Mouse (Mus musculus) R1 (cell line): ENCODE data around the gene Rara.
"Not testable (repeated sequence)": the region's sequence is repeated elsewhere in the genome, so short reads cannot be mapped to it uniquely, and the experiment has no call there.

ENCODE experiments used
- DNase-seq: peaks from one replicate; pipeline ENCODE4 v3.0.0-alpha.2; 2018; ENCODE audit warnings: low read depth, low spot score

Rara gene

DNA sequence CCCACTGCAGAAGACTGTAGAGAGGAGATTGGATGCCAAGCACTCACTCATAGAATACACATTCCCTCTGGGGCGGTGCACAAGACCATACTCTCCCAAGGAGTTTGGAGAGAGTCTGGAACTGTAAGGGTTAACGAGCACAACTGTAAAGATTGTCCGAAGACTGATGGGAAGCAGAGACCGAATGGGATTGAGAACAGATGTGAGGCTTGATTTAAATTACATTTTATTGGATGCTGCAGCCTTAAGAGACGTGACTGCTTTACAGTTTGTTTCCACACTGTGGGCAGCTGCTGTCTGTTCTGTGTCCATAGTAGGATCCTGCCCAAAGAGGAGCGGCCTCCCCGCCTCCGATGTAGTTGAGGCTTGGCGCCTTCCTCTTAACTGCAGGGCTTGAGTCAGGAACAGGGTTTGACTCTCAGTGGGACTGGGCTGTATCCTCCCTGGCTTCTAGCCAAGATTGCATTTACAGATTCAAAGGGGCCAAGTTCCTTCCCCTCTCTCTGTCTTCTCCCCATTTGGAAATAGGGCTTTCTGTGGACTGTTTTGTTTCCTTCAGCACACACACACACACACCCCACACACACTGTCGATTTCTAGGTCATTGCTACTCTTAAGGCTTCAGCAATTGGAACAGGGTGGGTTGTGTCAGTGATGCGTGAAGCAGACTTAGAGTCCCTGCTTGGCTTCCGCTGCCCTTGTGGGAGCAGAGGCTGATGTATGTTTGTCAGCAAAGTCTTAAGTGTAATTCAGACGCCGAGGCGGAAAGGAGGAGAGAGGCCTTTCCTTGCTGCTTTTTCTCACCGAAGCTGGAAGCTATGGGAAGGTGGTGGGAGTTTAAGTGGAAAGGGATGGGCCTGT is 4.5 kb upstream of the Rara start:
- DNase-seq = not testable (repeated sequence)

DNA sequence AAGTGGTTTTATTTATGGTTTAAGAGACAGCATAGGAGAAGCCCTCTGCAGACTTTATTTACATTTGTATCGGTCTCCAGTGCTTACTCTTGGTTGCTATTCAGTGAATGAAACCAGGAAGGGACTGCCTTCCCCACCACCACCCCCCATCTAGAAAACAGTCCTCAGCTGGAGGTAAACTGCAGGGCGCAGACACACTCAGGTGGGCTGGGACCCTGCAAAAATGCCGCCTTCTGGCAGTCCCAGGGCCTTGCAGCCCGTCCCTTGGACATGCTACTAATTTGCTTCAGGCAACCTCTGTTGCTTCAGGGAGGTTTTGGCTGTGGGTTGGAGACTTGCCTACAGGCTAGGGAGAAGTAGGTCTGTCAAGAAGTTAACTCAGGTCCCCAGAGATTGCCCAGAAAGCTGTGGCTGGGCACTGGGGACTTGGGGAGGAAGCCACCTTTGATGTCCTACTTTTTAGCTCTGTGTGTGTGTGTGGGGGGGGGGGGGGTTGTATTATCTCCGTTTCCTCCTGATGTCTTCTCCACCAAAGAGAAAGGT is 2.9 kb upstream of the Rara start:
- no peak for DNase-seq

DNA sequence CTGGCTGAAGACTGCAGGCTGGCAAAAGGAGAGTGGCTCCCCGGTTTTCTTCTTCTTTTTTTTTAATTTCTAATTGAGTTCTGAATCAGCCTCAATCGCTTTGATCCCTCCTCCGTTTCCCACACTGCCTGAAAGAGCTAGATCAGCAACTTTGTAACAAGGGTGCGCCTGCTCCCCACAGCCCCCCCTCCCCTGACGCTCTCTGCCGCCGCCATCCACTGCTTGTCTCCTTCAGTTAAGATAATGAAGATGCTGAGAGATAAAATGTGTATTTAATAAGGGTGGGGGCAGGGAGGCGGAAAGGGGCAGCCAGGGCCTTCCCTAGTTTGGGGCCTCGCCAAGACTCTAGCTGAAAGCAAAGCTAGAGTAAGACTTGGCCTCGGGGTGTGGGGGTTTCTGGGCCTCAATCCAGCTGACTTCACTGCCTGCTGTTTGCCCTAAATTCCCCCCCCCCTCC is 2.3 kb upstream of the Rara start:
- no peak for DNase-seq

DNA sequence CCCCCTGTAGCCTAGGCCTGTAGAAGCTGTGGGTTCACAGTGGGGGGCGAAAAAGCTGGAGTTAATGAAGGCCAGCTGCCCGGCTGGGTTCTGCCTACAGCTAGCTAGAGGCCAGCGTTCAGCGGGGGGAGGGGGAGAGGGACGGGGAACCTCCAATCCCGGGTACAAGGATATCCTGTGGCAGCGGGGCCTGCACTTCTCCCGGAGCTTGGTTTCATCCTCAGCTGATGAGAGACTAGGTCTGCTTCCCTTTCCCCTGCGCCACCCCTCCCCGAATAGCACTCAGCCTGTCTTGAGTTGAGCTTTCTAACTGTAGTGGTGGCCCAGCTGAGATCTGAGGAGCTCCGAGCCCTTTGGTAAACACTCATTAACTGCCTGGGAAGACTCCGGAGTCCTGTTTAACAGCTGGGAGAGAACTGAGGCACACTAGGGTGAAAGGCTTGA is 1.7 kb upstream of the Rara start:
- peak; percentile 62 for DNase-seq

DNA sequence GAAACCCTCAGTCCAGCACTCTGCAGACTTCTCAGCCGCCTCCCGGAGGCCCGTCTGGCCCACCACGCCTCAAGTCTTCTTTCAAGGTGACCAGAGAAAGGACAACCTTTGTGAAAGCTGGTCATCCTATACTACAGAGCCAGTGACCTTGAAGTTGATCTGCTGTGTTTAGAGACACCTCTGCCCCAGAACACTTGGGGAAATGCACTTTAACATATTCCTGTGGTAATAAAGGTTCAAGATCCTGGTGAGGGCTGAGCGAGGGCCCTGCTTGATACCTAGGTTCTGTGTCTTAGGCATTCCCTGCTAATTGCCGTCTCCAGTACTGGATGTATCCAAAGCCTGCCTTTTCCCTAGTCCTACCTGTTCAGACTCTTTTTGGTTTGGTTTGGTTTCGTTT is 1.1 kb upstream of the Rara start:
- no peak for DNase-seq

DNA sequence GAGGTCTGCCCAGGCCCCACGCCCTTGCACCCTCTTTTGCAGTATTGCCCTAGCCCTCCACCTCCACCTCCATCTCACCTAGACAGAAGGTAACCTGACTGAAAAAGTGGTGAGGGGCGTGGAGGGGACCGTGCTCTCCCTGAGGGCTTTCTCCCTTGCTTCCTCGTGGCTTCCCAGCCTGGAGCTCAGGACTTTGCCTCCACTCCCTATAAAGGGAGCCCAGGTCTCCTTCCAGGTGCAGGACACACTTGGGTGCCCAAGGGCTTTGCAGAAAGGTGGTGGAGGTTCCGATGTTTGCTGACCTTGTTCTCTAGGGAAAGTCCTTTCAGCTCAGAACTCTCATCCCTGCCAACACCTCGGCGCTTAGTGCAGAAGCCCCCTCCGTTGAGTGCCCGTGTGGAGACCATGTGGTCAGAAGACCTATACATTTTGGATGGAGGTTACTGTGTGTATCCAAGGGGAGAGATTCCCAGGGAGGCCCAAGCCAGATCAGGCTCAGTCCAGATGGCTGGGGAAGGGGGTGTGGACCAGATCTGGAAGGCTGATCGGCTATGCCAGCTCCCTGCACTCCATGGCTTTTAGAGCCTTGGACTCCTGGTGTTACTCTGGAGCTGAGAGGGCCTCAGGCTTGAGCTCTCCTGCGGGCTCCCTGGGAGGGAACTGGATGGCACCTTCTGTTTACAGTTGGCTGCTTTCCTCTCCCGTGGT is 722 bp downstream of the Rara start:
- DNase-seq = no peak

DNA sequence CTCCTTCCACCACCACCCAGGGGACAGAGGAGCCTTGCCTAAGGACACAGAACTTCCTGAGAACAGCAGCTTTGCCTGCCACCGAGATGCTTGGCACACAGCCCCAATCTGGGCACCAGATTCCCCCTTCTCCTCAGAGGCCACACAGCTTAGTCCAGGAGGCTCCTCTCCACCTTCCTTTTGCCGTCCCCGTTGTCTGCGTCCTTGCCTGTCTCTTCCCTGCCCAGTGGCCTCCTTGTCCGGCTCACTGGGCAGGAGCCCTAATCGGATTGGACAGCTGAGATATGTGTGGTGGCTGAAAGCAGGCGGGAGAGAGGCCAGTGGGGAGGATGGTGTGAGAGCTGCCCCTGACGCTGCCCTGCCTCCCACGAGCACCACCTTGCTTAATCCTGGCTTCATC is 1.9 kb downstream of the Rara start:
- DNase-seq = no peak

DNA sequence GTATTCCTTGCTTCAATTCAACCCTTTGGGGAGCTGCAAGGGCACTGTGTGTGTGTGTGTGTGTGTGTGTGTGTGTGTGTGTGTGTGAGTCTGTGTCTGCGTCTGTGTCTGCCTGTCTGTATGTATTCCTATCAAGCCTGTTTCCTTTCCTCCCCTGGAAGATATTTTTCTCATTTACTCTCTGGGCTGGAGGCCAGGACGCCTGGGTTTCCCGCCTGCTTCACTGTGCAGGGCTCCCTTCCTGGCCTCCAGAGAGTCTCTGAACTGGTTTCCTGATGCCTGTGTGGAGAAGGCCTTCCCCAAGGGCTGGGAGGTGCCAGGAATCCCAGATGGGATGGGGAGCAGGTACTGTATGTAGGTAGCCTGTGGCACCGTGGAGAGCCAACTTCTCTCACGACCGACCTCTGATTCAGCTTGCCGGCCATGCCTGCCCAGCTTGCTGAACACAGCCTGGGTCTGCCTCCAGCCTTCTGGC is 2.5 kb downstream of the Rara start:
- DNase-seq = no peak

DNA sequence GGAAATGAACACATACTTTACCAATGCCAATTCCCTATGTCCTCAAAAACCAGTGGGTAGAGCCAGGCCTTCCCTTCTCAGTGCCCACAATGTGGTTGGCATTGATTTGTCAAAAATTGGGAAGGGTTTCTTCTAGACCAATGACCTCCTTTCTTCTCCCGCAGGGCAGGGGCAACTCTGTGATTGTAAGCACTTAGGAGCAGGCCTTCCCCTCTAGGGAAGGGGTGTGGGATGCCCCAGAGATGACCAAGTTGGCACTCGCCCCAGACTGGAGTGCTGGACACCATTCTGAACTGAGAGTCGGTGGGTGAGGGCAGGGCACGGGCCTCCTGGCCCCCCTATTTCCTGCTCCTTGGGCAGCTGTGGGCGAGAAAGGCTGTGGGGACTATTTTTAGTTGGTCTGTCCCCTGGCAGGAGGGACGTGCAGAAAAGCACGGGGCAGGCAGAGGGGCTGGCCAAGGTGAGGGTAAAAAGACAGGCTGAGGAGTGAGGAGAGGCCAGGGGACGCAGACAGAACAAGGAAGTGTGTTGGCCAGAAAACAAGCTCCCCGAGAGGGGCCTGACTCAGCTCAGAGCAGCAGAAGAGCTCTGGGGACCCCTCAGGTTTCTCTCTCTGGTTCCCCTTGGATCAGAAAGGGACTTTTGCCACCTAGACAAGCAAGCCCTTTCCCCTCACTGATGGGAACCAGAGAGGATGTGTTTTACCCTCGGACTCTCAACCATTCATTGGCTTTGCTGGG is 3.3 kb downstream of the Rara start:
- DNase-seq = no peak

DNA sequence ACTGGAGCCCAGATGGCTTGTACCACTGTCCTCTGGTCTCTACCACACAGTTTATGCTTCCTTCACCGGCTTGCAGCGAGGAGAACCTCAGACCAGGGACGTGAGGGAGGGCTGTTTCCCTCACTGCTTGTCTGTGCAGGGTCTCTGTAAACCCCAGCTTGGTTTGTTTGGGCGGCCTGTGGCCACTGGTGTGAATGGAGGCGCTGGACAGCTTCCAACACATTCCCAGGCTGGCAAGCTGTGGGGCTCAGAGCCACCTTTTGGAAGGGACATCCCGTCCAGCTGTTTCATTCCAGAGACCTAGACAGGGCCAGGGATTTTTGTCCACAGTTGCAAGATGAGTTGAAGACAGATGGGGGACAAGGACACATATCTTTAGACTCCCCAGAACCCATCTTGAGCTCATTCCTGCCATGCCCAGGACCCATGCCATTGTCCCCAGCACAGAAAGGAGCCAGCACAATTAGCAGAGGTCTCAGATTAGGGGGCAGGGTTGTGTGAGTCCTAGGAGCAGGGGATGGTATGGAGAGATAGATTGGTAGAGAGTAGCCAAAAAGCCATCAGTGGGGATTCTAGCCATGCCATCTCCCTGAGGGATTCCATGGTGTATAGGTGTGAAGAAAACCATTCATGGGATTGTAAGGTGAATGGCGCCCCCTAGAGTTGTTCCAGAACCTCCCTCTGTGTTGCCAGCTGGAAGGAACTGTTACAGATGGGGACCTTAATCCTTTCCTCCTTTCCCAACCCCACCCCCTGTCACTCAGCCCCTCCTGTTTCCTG is 4.1 kb downstream of the Rara start:
- no peak for DNase-seq

DNA sequence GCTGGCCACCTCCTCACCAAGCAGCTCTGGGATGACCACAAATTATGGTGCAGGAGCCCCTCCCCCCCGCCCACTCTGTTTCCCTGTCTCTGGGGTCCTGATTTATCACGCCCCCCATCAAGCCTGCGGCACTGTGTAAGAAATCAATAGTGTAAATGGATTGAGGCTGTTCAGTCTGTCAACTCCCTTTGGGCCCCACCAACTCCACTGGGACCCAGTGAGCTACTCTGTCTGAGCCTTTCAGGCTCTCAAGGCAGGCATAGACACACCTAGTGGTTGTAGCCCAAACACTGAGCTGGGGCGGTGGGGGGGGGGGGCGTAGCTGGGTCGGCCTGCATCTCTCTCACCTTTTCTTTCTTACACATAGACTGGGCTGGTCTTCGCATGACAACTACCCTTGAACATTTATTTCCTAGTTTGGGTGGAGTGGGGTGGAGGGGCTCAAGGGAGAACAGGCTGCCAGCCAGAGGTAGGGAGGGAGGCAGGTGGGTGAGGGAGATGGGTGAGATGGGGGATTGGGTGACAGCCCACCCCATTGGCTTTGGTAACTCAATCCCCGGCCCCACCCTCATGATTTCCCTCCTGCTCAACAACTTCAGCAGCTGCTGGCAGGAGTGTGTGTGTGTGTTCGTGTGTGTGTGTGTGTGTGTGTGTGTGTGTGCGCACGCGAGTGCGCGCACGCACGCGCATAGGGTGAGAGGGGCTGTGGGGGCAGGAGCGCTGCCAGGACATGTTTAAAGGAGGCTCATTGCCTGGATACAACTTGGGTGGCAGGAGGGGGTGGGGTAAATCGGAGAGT is 4.9 kb downstream of the Rara start:
- peak; percentile 45 for DNase-seq

DNA sequence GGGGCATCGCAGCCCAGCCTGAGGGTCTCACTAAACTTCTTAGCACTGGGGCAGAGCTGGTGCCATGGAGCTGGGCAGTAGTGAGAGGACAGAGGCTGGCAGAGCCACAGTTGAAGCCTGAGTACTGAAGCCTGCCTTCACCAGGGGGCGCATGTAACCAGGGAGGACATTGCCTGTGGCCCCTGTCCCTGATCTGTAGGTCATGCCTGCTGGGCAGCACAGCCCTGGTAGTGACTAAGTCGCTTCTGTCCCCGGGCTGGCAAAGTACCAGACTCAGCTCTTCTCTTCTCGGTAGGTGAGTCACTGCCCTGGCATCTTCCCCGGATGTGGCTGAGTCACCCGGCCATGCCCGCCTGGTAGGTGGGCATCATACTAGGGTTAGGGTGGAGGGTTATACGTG is 5.5 kb downstream of the Rara start:
- DNase-seq = no peak

DNA sequence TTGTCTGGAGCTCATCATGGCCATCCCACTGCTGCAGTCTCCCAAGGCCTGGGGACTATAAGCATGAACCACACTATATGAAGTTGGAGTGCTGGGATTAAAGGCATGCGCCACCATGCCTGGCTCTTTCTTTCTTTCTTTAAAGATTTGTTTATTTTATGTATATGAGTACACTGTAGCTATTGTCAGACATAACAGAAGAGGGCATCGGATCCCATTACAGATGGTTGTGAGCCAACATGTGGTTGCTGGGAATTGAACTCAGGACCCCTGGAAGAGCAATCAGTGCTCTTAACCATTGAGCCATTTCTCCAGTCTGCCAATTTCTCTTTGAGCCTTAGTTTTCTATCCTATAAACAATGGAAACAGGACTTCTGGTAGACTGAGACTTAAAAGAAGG is 6.2 kb downstream of the Rara start:
- DNase-seq = not testable (repeated sequence)

DNA sequence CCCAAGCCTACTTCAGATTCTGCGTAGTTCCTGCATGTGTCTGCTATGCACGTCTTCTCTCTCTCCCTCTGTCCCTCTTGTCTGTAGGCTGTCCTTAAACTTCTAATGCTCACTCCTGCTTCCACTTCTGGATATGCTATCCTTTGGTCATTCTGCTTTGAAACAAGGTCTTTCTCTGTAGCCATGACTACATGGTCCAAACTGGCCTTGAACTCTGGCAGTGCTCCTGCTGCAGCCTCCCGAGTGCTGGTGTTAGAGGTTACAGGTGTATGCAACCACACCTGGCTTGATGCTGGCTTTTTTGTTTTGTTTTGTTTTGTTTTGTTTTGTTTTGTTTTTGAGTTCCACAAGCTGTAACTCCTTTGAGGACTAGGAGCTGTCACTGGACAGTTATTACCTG is 6.7 kb downstream of the Rara start:
- DNase-seq = no peak

DNA sequence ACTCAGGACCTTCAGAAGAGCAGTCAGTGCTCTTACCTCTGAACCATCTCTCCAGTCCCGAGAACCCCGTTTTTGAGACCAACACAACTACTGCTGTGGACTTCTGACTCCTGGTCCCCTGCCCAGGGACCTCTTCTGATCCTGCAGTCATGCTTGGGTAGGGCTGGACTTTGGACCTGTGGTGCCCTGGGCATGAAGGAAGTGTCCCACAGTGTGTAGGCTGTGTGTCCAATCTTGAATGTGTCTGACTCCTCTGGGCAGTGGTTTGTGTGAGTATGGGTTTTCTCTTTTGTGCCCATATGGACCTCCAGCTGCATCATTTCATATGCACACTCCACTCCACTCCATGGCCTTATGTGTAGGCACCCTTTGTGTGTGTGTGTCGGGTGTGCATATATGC is 7.5 kb downstream of the Rara start:
- DNase-seq = no peak

DNA sequence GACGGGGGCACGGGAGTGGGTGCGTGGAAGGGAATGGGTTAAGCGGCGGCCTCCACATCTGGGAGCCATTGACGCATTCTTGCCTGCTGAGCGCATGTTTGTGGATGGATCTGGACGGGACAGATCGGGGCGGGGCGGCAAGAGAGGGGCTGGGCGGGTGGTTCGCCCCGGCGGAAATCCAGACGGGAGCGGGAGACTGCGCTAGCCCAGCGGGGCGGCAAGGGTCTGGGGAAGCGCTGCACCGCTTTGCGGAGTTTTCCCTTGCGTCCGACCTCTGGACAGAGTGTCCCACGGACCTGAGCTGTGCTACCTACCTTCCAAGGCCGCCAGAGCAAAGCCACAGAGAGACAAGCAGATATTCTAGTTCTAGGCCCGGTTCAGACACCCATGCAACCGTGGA is 8.6 kb downstream of the Rara start:
- peak; percentile 74 for DNase-seq

DNA sequence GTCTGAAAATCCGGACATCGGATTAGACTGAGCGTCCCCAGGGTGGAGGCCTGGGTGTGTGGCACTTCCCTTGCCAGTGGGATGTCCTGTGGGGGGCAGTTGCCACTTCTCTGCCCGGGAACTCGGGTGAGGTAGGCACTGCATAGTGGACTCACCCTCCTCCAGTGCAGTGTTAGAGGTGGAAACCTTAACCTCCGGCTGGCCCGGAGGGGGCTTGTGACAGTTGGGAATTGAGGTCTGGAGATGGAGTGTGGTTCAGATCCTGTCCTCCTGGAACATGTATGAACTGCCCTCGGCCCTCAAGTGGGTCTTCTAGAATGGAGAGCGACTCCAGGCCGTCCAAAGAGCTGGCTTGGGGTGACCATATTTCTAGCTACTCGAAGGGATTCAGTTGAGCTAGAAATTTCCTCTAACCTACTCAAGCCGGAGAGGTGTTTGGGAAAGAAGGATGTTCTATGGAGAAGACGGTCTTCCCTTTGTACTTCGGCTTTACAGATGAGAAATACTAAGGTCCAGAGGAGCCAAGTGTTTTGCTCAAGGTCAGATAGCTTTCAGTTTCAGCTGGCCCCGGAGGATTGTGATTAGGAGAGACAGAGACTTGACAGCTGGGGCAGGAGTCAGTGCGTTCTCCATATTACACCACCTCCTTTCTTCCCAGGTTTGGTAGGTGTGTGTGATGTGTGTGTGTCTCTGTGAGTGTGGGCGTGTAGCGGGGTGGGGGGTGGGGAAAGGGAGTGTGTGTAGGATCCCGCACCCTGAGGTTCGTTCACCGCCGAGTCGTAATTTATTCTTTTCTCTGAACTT is 9.2 kb downstream of the Rara start:
- no peak for DNase-seq

DNA sequence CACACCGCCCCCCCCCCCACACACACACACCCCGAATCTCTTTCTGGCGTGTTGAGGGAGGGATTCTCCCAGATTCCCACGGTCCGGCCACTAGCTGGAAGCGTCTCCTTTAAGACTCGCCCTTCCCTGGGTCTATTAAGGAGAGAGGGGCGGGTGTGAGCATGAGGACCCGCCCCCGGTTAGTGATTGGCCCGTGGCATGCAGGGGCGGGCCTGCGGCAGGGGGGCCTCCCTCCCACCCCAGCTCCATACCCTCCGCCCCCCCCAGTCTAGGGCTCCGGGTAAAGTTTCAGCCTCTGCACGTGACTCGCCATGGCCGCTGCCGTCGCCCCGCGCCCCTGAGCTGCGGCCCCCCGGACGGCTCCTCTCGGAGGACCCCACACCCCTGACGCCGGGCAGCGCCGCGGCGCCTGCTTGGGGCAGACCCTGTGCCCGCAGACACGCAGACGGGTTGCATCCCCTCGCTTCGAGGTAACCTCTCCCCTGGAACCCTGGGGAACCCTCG is 9.8 kb downstream of the Rara start:
- DNase-seq = peak; percentile 97
